Mouse (Mus musculus) MEL (cell line): ENCODE data around the gene Bcl6. TPM values are rescaled to one million over a fixed set of nuclear protein-coding genes. Genes with fewer than 3 reads are reported as not detected.
A peak's percentile ranks its signal among the peaks of the same experiment; 100 is the strongest.

Experiments
- DNase-seq: peaks from one replicate; pipeline ENCODE4 v3.0.0; 2011; ENCODE audit warnings: low read depth, low spot score
- H3K27ac ChIP-seq: 2 replicates; pipeline ENCODE4 v1.5.1; 2012; ENCODE audit warnings: low read depth, mild to moderate bottlenecking, control low read depth, low read length, moderate library complexity; ENCODE audit not compliant: control insufficient read depth
- H3K27me3 ChIP-seq, 2 experiments: fragments of 150-350 bp in 1 of 2; sonication (generic) in 1 of 2; 2 replicates each; pipeline ENCODE4 v1.6.1; 2012; ENCODE audit warnings: low read length in 2 of 2, mild to moderate bottlenecking in 2 of 2, improper control_type of control experiment in 1 of 2, moderate library complexity in 1 of 2; ENCODE audit not compliant: insufficient read depth in 2 of 2, control insufficient read depth in 1 of 2
- H3K36me3 ChIP-seq, 2 experiments: 2 replicates each; pipeline ENCODE4 v1.6.1; 2012 to 2014; ENCODE audit warnings: low read length in 2 of 2, improper control_type of control experiment in 1 of 2, inconsistent platforms in 1 of 2, mild to moderate bottlenecking in 1 of 2; ENCODE audit not compliant: insufficient read depth in 2 of 2, control insufficient read depth in 1 of 2
- H3K4me1 ChIP-seq, 2 experiments: fragments of 150-350 bp in 1 of 2; sonication (generic) in 1 of 2; 2 replicates each; pipeline ENCODE4 v1.6.1; 2012; ENCODE audit warnings: low read length in 2 of 2, improper control_type of control experiment in 1 of 2, mild to moderate bottlenecking in 1 of 2; ENCODE audit not compliant: insufficient read depth in 2 of 2, control insufficient read depth in 1 of 2
- H3K4me3 ChIP-seq, 2 experiments: fragments of 150-350 bp in 1 of 2; sonication (generic) in 1 of 2; 2 replicates each; pipeline ENCODE4 v1.5.1; 2012; ENCODE audit warnings: low read depth in 2 of 2, low read length in 2 of 2, mild to moderate bottlenecking in 2 of 2, moderate library complexity in 2 of 2, control low read depth in 1 of 2, improper control_type of control experiment in 1 of 2; ENCODE audit not compliant: control insufficient read depth in 1 of 2, insufficient read depth in 1 of 2
- H3K79me2 ChIP-seq: 2 replicates; pipeline ENCODE4 v1.6.1; 2012; ENCODE audit warnings: mild to moderate bottlenecking, low read length, moderate library complexity; ENCODE audit not compliant: control insufficient read depth, poor library complexity, insufficient read depth
- H3K9ac ChIP-seq: 2 replicates; pipeline ENCODE4 v1.6.1; 2012; ENCODE audit warnings: low read depth, mild to moderate bottlenecking, control low read depth, low read length, moderate library complexity; ENCODE audit not compliant: control insufficient read depth, poor library complexity, severe bottlenecking
- H3K9me3 ChIP-seq: fragments of 150-350 bp; sonication (generic); replicated peaks from 2 replicates; pipeline ENCODE4 v1.6.1; 2012; ENCODE audit warnings: mild to moderate bottlenecking, low read length, improper control_type of control experiment, moderate library complexity; ENCODE audit not compliant: insufficient read depth
- BHLHE40 ChIP-seq: IDR thresholded peaks from 2 replicates; pipeline ENCODE4 v1.6.1; 2012; ENCODE audit warnings: low read depth, mild to moderate bottlenecking, inconsistent platforms, low read length, improper control_type of control experiment, borderline replicate concordance
- CTCF ChIP-seq, 3 experiments: IDR thresholded peaks in 2 of 3; conservative IDR thresholded peaks in 1 of 3; 2 replicates each; pipeline ENCODE4 v1.5.1; 2011 to 2012; ENCODE audit warnings: low read length in 3 of 3, low read depth in 2 of 3, mild to moderate bottlenecking in 2 of 3, improper control_type of control experiment in 1 of 3, inconsistent platforms in 1 of 3, mixed read lengths in 1 of 3, moderate library complexity in 1 of 3; ENCODE audit not compliant: control insufficient read depth in 1 of 3, insufficient read depth in 1 of 3, poor library complexity in 1 of 3, severe bottlenecking in 1 of 3
- ELF1 ChIP-seq: IDR thresholded peaks from 2 replicates; pipeline ENCODE4 v1.6.1; 2014; ENCODE audit warnings: low read depth, mild to moderate bottlenecking, inconsistent platforms, low read length, improper control_type of control experiment, moderate library complexity
- EP300 ChIP-seq, 2 experiments: IDR thresholded peaks; 2 replicates each; pipeline ENCODE4 v1.6.1; 2011; ENCODE audit warnings: improper control_type of control experiment in 2 of 2, low read length in 2 of 2, low read depth in 1 of 2, mild to moderate bottlenecking in 1 of 2
- GABPA ChIP-seq: IDR thresholded peaks from 2 replicates; pipeline ENCODE4 v1.6.1; 2012; ENCODE audit warnings: low read depth, mild to moderate bottlenecking, inconsistent platforms, low read length, improper control_type of control experiment, moderate library complexity
- KAT2A ChIP-seq: conservative IDR thresholded peaks from 2 replicates; pipeline ENCODE4 v1.6.1; 2012; ENCODE audit warnings: low read depth, low read length, improper control_type of control experiment, inconsistent platforms
- MAX ChIP-seq: IDR thresholded peaks from 2 replicates; pipeline ENCODE4 v1.6.1; 2011; ENCODE audit warnings: low read length, improper control_type of control experiment
- MAZ ChIP-seq: IDR thresholded peaks from 2 replicates; pipeline ENCODE4 v1.6.1; 2012; ENCODE audit warnings: low read depth, mild to moderate bottlenecking, inconsistent platforms, low read length, improper control_type of control experiment
- MYB ChIP-seq: IDR thresholded peaks from 2 replicates; pipeline ENCODE4 v1.6.1; 2011; ENCODE audit warnings: mild to moderate bottlenecking, low read depth, low read length, improper control_type of control experiment
- NELFE ChIP-seq: IDR thresholded peaks from 2 replicates; pipeline ENCODE4 v1.6.1; 2011; ENCODE audit warnings: low read depth, low read length, improper control_type of control experiment
- POLR2A ChIP-seq, 2 experiments: IDR thresholded peaks; 2 replicates each; pipeline ENCODE4 v1.6.1; 2011 to 2012; ENCODE audit warnings: low read length in 2 of 2, mild to moderate bottlenecking in 2 of 2, control low read depth in 1 of 2, improper control_type of control experiment in 1 of 2, low read depth in 1 of 2, moderate library complexity in 1 of 2; ENCODE audit not compliant: control insufficient read depth in 1 of 2, insufficient read depth in 1 of 2, poor library complexity in 1 of 2
- POLR2AphosphoS5 ChIP-seq: IDR thresholded peaks from 2 replicates; pipeline ENCODE4 v1.6.1; 2012; ENCODE audit warnings: low read depth, borderline replicate concordance, mild to moderate bottlenecking, inconsistent platforms, low read length, moderate library complexity, mixed read lengths
- RAD21 ChIP-seq: IDR thresholded peaks from 2 replicates; pipeline ENCODE4 v1.6.1; 2011; ENCODE audit warnings: mild to moderate bottlenecking, low read depth, low read length, improper control_type of control experiment
- RCOR1 ChIP-seq: IDR thresholded peaks from 2 replicates; pipeline ENCODE4 v1.6.1; 2012; ENCODE audit warnings: low read depth, mild to moderate bottlenecking, inconsistent platforms, low read length, improper control_type of control experiment
- SMC3 ChIP-seq: IDR thresholded peaks from 2 replicates; pipeline ENCODE4 v1.6.1; 2011; ENCODE audit warnings: low read depth, low read length, improper control_type of control experiment
- TBP ChIP-seq: IDR thresholded peaks from 2 replicates; pipeline ENCODE4 v1.8.0; 2011; ENCODE audit warnings: low read depth, low read length, improper control_type of control experiment
- UBTF ChIP-seq: IDR thresholded peaks from 2 replicates; pipeline ENCODE4 v1.6.1; 2012; ENCODE audit warnings: low read depth, mild to moderate bottlenecking, inconsistent platforms, low read length, improper control_type of control experiment, moderate library complexity, borderline replicate concordance; ENCODE audit not compliant: insufficient read depth
- ZC3H11A ChIP-seq: IDR thresholded peaks from 2 replicates; pipeline ENCODE4 v1.6.1; 2012; ENCODE audit warnings: low read depth, mild to moderate bottlenecking, inconsistent platforms, low read length, improper control_type of control experiment
- ZKSCAN1 ChIP-seq: IDR thresholded peaks from 2 replicates; pipeline ENCODE4 v1.6.1; 2012; ENCODE audit warnings: low read depth, mild to moderate bottlenecking, inconsistent platforms, low read length, improper control_type of control experiment, moderate library complexity
- ZMIZ1 ChIP-seq: IDR thresholded peaks from 2 replicates; pipeline ENCODE4 v1.6.1; 2012; ENCODE audit warnings: low read depth, mild to moderate bottlenecking, inconsistent platforms, low read length, improper control_type of control experiment, moderate library complexity
- ZNF384 ChIP-seq: IDR thresholded peaks from 2 replicates; pipeline ENCODE4 v1.6.1; 2012; ENCODE audit warnings: low read depth, mild to moderate bottlenecking, inconsistent platforms, low read length, improper control_type of control experiment
- polyA plus RNA-seq, 2 experiments: library from polyadenylated mRNA; stranded (reverse) in 1 of 2; unstranded in 1 of 2; fragments of >175 nt in 1 of 2; fragments of >200 nt in 1 of 2; gene quantifications; 2 replicates each; pipeline versions ENCODE4 v1.2.1 to v1.2.4; 2012; ENCODE audit warnings: low replicate concordance in 2 of 2, low read depth in 1 of 2; ENCODE audit not compliant: insufficient read length in 2 of 2, insufficient read depth in 1 of 2, missing spikeins in 1 of 2
- total RNA-seq: library from RNA; depleted of rRNA; stranded (reverse); fragments of 300-350 nt; gene quantifications from 2 replicates; pipeline ENCODE4 v1.2.3, GENCODE M21; 2012

Bcl6 gene
- total and polyA plus RNA-seq, 3 experiments, result not detected

DNA sequence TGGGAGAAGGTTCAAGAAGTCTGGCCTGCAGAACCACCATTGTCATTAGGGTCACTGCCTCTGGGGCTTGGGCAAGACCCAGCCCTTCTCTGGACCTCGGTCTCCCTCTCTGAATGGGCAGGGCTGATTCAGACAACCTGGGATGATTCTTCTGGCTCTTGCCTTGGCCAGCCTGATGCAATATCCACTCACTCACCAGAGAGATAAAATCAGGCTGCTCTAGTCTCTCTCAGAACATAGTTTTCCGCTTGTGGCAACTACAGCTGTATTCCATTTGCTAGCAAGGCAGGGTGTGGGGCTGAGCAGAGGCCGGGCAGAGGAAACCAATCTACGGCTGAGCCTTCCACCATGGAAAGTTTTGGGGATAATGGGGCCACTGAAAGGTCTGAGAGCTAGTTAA lies 19.8 kb downstream of the Bcl6 start:
- Histone ChIP-seq H3K9me3 (no peaks in the 10 kb centered on the region), H3K9ac (no peak overlapping the region), H3K27me3 (no peaks in the 10 kb centered on the region), H3K4me3 (no peak overlapping the region), H3K27ac (no peak overlapping the region), H3K79me2 (no peaks in the 10 kb centered on the region), H3K4me1 (no peaks in the 10 kb centered on the region), H3K36me3 (no peaks in the 10 kb centered on the region)
- no peak for TF ChIP-seq MYB
- TF ChIP-seq BHLHE40, result no peak
- no peak for TF ChIP-seq POLR2A (IDR thresholded peaks at IDR 0.05; ENCODE audit: control insufficient read depth in 1 of 2, insufficient read depth in 1 of 2, low read depth in 1 of 2, low read length in 2 of 2, poor library complexity in 1 of 2)
- TF ChIP-seq ZMIZ1, result no peak
- TF ChIP-seq MAX, result no peak
- TF ChIP-seq UBTF, result no peak
- TF ChIP-seq RCOR1, result no peak
- TF ChIP-seq KAT2A, result no peak
- no peak for TF ChIP-seq GABPA
- no peak for TF ChIP-seq NELFE
- TF ChIP-seq EP300 (IDR thresholded peaks at IDR 0.05; ENCODE audit: low read depth in 1 of 2, low read length in 2 of 2), result no peak
- TF ChIP-seq ZNF384, result no peak
- no peak for TF ChIP-seq ZKSCAN1
- no peak for TF ChIP-seq POLR2AphosphoS5
- no peak for TF ChIP-seq ELF1
- no peak for TF ChIP-seq MAZ
- DNase-seq, result no peak

DNA sequence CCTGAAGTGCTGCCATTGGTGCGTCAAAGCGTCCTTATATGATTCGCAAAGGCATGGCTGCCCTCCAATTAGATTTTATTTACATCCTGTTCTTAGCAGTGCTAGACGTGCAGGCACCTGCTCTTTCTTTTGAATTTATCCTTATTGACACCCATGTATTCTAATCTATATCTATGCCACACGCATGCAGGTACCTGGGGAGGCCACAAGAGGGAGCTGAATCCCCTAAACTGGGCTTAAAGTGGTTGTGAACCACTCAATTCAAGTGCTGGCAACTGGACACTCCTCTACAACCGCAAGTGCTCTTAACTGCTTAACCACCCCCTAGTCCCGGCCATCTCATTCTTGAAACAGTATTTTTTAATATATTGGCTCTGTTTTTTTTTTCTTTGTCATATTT lies 21.4 kb downstream of the Bcl6 start:
- Histone ChIP-seq H3K36me3 (no peaks in the 10 kb centered on the region), H3K27me3 (no peaks in the 10 kb centered on the region), H3K27ac (no peak overlapping the region), H3K4me1 (no peaks in the 10 kb centered on the region), H3K9ac (no peak overlapping the region), H3K9me3 (no peaks in the 10 kb centered on the region), H3K4me3 (no peak overlapping the region), H3K79me2 (no peaks in the 10 kb centered on the region)
- peak; percentile 40 to 49 (median 47); a peak in 5 of 6 replicates for TF ChIP-seq CTCF (IDR thresholded peaks at IDR 0.05 in 2 of 3, conservative IDR thresholded peaks at IDR 0.05 in 1 of 3; ENCODE audit: control insufficient read depth in 1 of 3, insufficient read depth in 1 of 3, low read depth in 2 of 3, low read length in 3 of 3, poor library complexity in 1 of 3, severe bottlenecking in 1 of 3)
- TF ChIP-seq SMC3, result peak; percentile 52
- peak; percentile 40 for TF ChIP-seq RAD21
- TF ChIP-seq TBP, result no peak
- TF ChIP-seq ZC3H11A, result 0 out of 2 replicates have a peak, but pooled peaks have one; percentile 15
- DNase-seq, result peak; percentile 25
